Mouse (Mus musculus) midbrain, postnatal 0 days (tissue): ENCODE results near the gene Ccdc188. TPM values are rescaled to one million over a fixed set of nuclear protein-coding genes. Genes with fewer than 3 reads are reported as not detected.

Source experiments
- ATAC-seq: fragments of 200-750 bp; cut with Nextera tagmentation; 2 replicates; pipeline ENCODE4 v1.8.0; 2017; ENCODE audit warnings: moderate number of reproducible peaks, mild to moderate bottlenecking, moderate TSS enrichment, moderate library complexity; ENCODE audit not compliant: low FRiP score
- DNase-seq: peaks from one replicate; pipeline ENCODE4 v3.0.0-alpha.2; 2015; ENCODE audit warnings: low spot score
- H3K27ac ChIP-seq: fragments of 300-500 bp; sonication (generic); 2 replicates; pipeline ENCODE4 v1.5.1; 2014; ENCODE audit warnings: low read depth, mild to moderate bottlenecking, low read length, mixed read lengths
- H3K27me3 ChIP-seq: fragments of 300-500 bp; sonication (generic); 2 replicates; pipeline ENCODE4 v1.6.1; 2014; ENCODE audit warnings: low read length, control low read depth, mixed read lengths; ENCODE audit not compliant: insufficient read depth
- H3K36me3 ChIP-seq: fragments of 300-500 bp; sonication (generic); 2 replicates; pipeline ENCODE4 v1.6.1; 2014; ENCODE audit warnings: low read length, control low read depth, mixed read lengths; ENCODE audit not compliant: insufficient read depth
- H3K4me1 ChIP-seq: fragments of 300-500 bp; sonication (generic); 2 replicates; pipeline ENCODE4 v1.6.1; 2014; ENCODE audit warnings: mild to moderate bottlenecking, control low read depth, antibody characterized with exemption, low read length, mixed read lengths; ENCODE audit not compliant: insufficient read depth
- H3K4me2 ChIP-seq: fragments of 300-500 bp; sonication (generic); 2 replicates; pipeline ENCODE4 v1.6.1; 2014; ENCODE audit warnings: low read depth, mild to moderate bottlenecking, low read length, mixed read lengths; ENCODE audit not compliant: poor library complexity, severe bottlenecking
- H3K4me3 ChIP-seq: fragments of 300-500 bp; sonication (generic); 2 replicates; pipeline ENCODE4 v1.5.1; 2014; ENCODE audit warnings: low read depth, mild to moderate bottlenecking, low read length, moderate library complexity
- H3K9ac ChIP-seq: fragments of 300-500 bp; sonication (generic); replicated peaks from 2 replicates; pipeline ENCODE4 v1.6.1; 2014; ENCODE audit warnings: mild to moderate bottlenecking, low read length, moderate library complexity, mixed read lengths; ENCODE audit not compliant: poor library complexity, severe bottlenecking
- H3K9me3 ChIP-seq: fragments of 300-500 bp; sonication (generic); 2 replicates; pipeline ENCODE4 v1.6.1; 2016; ENCODE audit warnings: low read length, control low read depth
- CTCF ChIP-seq: IDR thresholded peaks from 2 replicates; pipeline ENCODE4 v1.5.1; 2016; ENCODE audit warnings: antibody characterized with exemption, mild to moderate bottlenecking
- WGBS: fragments of 180-500 bp; shearing (Covaris S2); extraction: QIAGEN DNeasy Blood & Tissue Kit; methylation state at CpG from one replicate; pipeline ENCODE4 v1.1.7; 2014; 5-methylcytosine and 5-hydroxymethylcytosine counted together
- polyA plus RNA-seq: library from polyadenylated mRNA; unstranded; fragments of >200 nt; fragmentation: Nextera tagmentation; extraction: Ambion mirVana; gene quantifications from 2 replicates; pipeline ENCODE4 v1.2.1, GENCODE M21; 2015
- total RNA-seq: library from RNA; depleted of rRNA; stranded (reverse); fragments of >200 nt; gene quantifications from 2 replicates; pipeline ENCODE4 v1.2.3, GENCODE M21; 2014

Ccdc188 gene
- total and polyA plus RNA-seq, 2 experiments from 2014 or later = not detected

DNA sequence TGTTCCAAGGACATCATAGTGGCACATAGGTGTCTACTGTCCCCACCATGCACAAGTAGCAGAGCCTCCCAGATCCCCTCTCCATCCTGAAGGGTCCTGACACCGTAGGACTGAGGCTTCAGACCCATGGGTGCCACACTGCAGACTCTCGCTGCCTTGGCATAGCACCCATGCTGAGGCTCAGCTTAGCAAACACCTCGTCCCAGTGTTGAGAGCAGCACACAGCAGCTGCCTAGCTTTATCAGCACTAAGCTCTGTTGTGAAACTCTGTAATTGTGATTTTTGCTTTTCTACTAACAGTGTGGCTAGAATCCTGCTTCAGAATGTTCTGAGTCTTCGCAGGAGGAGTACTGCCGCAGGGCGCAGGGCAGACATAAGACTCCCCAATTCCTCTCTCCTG is 19.8 kb upstream of the Ccdc188 start:
- H3K27ac ChIP-seq = no peak overlapping the region
- no peak overlapping the region for H3K4me3 ChIP-seq
- H3K9me3 ChIP-seq = no peaks in the 10 kb centered on the region
- H3K36me3 ChIP-seq = no peaks in the 10 kb centered on the region
- H3K4me2 ChIP-seq = no peak overlapping the region
- WGBS = 79% methylated on average over 6 of the region's 6 CpGs
- no peak overlapping the region for H3K9ac ChIP-seq
- TF ChIP-seq CTCF = no peak
- DNase-seq = no peak
- peaks cover 5% of the 10 kb centered on the region; the same call in 1 of the 2 replicates for H3K4me1 ChIP-seq
- no peak for ATAC-seq
- H3K27me3 ChIP-seq = no peaks in the 10 kb centered on the region; the same call in 1 of the 2 replicates

DNA sequence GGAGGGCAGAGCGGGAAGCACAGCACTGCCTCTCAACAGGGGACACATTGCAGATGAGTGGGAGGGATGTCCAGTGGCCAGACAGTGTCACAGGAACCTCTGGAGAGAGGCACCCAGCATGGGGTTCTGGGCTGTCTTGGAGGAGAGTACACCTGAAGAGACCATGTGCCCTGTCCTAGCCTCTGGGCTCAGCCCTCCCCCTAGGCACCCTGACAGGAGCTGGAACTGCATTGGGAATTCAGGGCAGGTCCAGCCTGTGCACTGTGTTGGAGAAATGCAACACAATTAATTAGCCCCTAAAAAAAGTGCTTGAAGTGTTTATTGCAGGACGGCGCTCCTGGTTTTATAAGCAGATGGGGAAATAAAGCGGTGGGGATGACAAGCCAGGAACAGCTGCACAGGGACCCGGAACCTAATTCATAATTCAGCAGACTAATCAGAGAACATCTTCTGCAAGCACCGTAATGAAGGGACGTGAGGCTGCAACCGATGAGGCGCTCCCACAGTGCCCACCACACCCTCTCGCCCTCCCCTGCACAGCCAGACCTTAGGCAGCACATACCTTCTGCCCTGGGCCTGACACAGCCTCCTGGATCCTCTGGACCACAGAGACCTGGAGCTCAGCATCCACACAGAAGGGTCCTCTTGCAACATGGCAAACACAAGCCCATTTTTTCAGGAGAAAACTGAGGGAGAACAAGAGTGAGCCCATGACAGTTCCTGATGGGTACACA is 19.1 kb upstream of the Ccdc188 start:
- Histone ChIP-seq H3K4me2 (no peak overlapping the region), H3K27ac (no peak overlapping the region), H3K27me3 (no peaks in the 10 kb centered on the region; the same call in 1 of the 2 replicates), H3K4me1 (peaks cover 5% of the 10 kb centered on the region; the same call in 1 of the 2 replicates), H3K4me3 (no peak overlapping the region), H3K9ac (no peak overlapping the region), H3K9me3 (no peaks in the 10 kb centered on the region), H3K36me3 (no peaks in the 10 kb centered on the region)
- DNase-seq (no peak), ATAC-seq (no peak)
- TF ChIP-seq CTCF = no peak
- 49% methylated on average over 10 of the region's 10 CpGs for WGBS

DNA sequence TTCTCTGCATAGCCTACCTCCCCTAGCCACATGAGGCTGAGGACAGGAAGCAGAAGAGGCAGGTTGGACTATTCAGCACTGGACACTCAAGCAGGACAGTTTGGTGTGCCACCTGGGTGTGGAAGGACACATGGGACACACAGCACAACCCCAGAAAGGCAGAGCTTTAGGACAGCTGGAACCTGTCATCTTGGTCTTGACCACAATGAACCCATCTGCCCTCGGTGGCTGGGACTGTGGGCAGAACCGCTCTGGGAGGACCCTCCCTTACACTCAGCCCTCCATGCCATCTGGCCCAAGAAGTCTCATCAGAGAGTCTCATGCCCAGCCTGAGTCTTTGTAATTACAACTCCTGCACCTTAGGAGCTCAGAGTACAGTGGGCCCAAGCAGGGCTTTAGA is 17.6 kb upstream of the Ccdc188 start:
- no peak overlapping the region for H3K9ac ChIP-seq
- DNase-seq = no peak
- WGBS = 88% methylated on average over 2 of the region's 2 CpGs
- no peaks in the 10 kb centered on the region for H3K9me3 ChIP-seq
- no peak for ATAC-seq
- no peak overlapping the region for H3K4me2 ChIP-seq
- H3K4me1 ChIP-seq = no peaks in the 10 kb centered on the region
- no peaks in the 10 kb centered on the region; the same call in 1 of the 2 replicates for H3K27me3 ChIP-seq
- no peak for TF ChIP-seq CTCF
- H3K4me3 ChIP-seq = no peak overlapping the region
- H3K36me3 ChIP-seq = no peaks in the 10 kb centered on the region
- H3K27ac ChIP-seq = no peak overlapping the region

- WGBS = 50% methylated on average over 1 of the region's 1 CpGs
Observed at GRCm38 (mm10) chr16:18201620-18202019, 16.1 kb upstream of the Ccdc188 start.

DNA sequence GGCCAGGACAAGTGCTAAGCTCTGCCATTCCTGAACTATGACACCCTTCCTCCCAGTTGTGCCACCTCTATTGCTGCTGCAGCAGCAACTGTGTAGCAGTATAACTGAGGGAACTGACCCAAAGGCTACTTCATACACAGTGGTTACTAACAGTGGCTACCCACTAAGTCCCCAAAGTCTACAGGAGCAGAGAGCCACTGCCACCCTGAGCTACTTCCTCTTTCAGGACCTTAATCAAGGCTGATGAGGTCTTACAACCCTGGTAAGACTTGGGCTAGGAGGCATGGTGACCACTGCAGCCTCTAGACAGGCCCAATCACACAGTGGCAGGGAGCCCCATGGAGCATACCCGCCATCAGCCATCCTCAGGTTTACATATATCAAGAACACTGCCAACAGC is 15.6 kb upstream of the Ccdc188 start:
- TF ChIP-seq CTCF = no peak
- no peak overlapping the region for H3K4me3 ChIP-seq
- no peak overlapping the region for H3K4me2 ChIP-seq
- WGBS = 100% methylated on average over 1 of the region's 1 CpGs
- H3K9me3 ChIP-seq = no peaks in the 10 kb centered on the region
- H3K27me3 ChIP-seq = no peaks in the 10 kb centered on the region; the same call in 1 of the 2 replicates
- ATAC-seq = no peak
- DNase-seq = no peak
- H3K9ac ChIP-seq = no peak overlapping the region
- no peaks in the 10 kb centered on the region for H3K4me1 ChIP-seq
- H3K36me3 ChIP-seq = no peaks in the 10 kb centered on the region
- H3K27ac ChIP-seq = no peak overlapping the region

More at GRCm38 (mm10) chr16:18201620-18202019, 16.1 kb upstream of the Ccdc188 start:
- no peak for TF ChIP-seq CTCF
- no peak for DNase-seq
- Histone ChIP-seq H3K9me3 (no peaks in the 10 kb centered on the region), H3K27ac (no peak overlapping the region), H3K4me2 (no peak overlapping the region), H3K9ac (no peak overlapping the region), H3K4me3 (no peak overlapping the region), H3K36me3 (no peaks in the 10 kb centered on the region), H3K27me3 (no peaks in the 10 kb centered on the region; the same call in 1 of the 2 replicates), H3K4me1 (no peaks in the 10 kb centered on the region)
- no peak for ATAC-seq

DNA sequence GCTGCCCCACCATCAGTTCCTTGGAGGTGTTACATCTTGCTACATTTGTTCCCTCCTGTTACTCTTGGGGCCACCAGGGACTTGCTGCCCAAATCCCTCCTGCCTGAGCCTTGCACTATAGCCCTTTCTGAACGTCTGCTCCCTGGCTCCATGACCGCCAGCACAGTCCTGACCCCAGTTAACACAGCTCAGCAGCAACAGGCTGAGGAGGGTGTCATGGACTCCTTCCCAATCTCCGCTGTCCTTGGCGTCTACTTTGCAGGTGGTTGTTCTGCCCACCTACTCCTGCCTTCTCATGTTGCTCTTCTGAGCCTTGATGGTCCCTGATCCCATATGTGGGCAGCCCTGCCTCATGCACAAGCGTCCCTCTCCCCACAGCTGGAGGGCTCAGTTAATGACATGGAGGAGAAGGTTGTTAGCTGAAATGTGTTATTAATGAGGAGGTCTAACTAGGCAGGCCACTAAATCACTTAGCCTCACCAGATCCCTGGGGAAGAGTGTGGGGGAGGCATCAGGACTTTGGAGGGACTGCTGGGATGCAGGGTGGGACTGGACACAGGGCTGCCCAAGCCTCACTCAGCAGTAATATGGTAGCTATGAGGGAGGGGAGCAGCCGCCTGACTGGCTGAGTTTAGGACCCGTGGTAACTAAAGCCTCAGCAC is 14.1 kb upstream of the Ccdc188 start:
- no peaks in the 10 kb centered on the region for H3K4me1 ChIP-seq
- DNase-seq (no peak), ATAC-seq (no peak)
- H3K4me3 ChIP-seq = no peak overlapping the region
- no peak overlapping the region for H3K9ac ChIP-seq
- no peaks in the 10 kb centered on the region for H3K27me3 ChIP-seq
- 64% methylated on average over 7 of the region's 7 CpGs for WGBS
- no peaks in the 10 kb centered on the region for H3K9me3 ChIP-seq
- no peak overlapping the region for H3K4me2 ChIP-seq
- TF ChIP-seq CTCF = no peak
- no peak overlapping the region for H3K27ac ChIP-seq
- H3K36me3 ChIP-seq = no peaks in the 10 kb centered on the region
